Mouse (Mus musculus): Measurements from ENCODE around the gene Nsmce1. TPM values are rescaled to one million over a fixed set of nuclear protein-coding genes. Genes with fewer than 3 reads are reported as not detected.

The Nsmce1 gene
- 1 to 10 TPM; 9.3 TPM for total RNA-seq (2021)
- long read RNA-seq, experiment 1, transcript Nsmce1-201 (8 exons, 1,120 nt), result major isoform, 13 of 27 reads
- long read RNA-seq, experiment 1, partial matches to known transcripts, result 8 of 27 reads
- long read RNA-seq, experiment 1, other reads (novel, unspliced or antisense), result 6 of 27 reads
- long read RNA-seq, experiment 2, transcript Nsmce1-201 (8 exons, 1,120 nt), result major isoform, 18 of 29 reads
- long read RNA-seq, experiment 2, partial matches to known transcripts, result 4 of 29 reads
- long read RNA-seq, experiment 2, other reads (novel, unspliced or antisense), result 7 of 29 reads

DNA sequence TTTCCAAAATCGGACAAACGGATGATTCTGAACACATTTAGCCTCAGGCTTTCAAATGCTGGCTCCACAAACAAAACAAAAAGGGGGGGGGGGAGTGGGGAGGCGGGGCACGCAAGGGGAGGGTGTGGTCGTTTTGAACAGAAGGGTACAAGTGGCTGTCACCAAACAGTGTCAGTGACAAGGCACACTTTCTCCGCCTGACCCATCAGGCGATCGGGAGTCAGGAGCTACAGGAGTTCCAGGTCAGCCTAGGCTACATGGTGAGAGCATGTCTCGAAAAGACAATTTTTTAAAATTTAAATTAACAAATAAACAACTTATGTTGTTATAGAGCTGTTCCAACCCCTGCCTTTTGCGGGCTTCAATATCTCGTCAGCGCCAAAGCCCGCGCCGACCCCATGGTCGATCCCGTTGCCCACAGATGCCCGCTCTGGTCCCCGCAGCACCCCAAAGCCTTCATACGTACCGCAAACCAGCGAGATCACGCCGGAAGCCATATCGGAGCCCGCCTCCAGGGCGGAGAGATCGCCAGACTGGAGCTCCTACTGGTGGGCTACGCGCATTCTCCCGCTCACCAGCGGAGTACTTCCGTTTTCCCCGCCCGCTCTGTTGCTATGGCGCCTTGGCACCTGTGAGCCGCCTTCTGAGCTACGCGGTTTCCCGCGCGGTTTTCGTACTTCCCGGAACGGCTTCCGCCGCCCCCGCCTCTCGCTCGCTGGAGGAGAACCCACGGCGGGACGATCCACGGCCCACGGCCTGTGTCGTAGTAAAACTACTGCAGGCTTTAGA is at the start of gene Nsmce1:
TSS of gene Nsmce1 (minus strand) at position 650 of the 789 bp plus-strand sequence.
- peak; percentile 95 for DNase-seq

DNA sequence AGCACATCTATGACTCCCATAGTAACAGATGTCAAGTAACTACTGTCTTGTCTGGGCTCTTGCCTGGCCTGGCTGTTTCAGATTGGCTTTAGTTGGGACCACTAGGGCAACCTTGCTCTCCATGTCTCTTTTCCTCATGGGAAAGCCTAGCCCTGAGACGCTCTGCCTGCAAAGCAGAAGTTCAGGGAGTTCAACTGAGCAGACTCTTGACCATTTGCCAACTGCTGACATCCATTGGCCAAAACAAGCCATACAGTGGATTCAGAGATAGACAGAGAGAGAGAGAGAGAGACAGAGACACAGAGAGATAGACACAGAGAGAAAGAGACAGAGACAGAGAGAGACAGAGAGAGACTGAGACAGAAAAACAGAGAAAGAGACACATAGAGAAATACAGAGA is 49.6 kb upstream of the Nsmce1 start:
- no peak for DNase-seq

DNA sequence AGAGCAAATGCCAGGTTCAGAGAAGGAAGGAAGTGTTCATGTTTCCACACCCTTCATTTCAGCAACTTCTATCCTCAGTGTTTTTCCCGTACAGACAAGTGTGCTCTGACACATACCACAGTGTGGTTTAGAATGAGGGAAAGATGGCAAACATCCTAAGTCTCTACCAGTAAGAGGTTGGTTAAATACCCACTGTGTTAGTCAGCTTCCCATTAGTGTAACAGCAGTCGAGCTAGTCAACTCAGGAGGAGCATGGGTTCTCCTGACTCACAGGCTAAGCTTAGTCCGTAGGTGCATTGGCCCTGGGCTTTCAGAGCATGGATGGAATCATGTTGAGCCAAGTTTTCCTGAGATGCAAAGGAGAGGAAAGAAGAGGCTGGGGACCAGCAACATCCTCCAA is 48.0 kb upstream of the Nsmce1 start:
- DNase-seq, result no peak

GRCm38 (mm10) chr7:125527901-125528580 is 36.6 kb upstream of the Nsmce1 start:
- DNase-seq, result no peak

GRCm38 (mm10) chr7:125527186-125527585 is 35.8 kb upstream of the Nsmce1 start:
- no peak for DNase-seq

- peak; percentile 9 for DNase-seq
Measured at GRCm38 (mm10) chr7:125523051-125523450, 31.7 kb upstream of the Nsmce1 start.

GRCm38 (mm10) chr7:125519715-125520114 is 28.3 kb upstream of the Nsmce1 start:
- no peak for DNase-seq

GRCm38 (mm10) chr7:125517470-125517869 is 26.1 kb upstream of the Nsmce1 start:
- no peak for DNase-seq

DNA sequence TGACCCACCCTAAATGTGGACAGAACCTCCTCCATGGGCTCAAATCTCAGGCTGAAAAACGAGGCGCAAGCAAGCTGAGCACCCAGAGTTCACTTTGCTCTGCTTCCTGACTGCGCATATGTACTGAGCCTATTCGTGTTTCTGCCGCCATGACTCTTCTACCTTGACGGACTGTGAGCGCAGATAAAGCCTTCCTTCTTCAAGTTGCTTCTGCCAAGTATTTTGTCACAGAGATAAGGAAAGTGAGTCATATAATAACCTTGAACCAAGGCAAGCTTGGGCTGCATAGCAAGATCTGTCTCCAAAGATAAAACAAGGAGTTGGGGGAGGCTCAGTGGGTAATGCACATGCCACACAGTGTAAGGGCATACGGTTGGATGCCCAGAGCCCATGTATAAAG is 25.3 kb upstream of the Nsmce1 start:
- no peak for DNase-seq

GRCm38 (mm10) chr7:125515081-125515853 is 23.9 kb upstream of the Nsmce1 start:
- peak; percentile 5 for DNase-seq

DNA sequence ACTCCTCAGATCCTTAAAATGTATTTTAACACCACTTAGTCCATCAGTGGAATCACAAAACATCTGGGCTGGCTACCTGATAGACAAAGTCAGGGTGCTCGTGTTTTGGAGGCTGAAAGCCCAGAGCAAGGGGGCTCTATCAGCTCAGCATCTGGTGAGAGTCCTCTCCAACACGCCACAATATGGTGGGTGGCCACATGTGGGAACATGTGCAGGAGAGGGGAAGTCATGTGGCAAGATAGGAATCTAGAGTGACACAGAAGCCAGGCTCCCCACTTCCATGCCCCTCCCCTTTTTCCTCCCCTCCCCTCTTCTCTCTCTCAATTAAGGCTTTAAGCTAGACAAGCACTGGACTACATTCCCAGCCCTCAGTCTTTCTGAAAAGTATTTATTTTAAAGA is 20.5 kb upstream of the Nsmce1 start:
- no peak for DNase-seq

- no peak for DNase-seq
Measured at GRCm38 (mm10) chr7:125511432-125511831, 20.0 kb upstream of the Nsmce1 start.

- DNase-seq, result no peak
Measured at GRCm38 (mm10) chr7:125507279-125507678, 15.9 kb upstream of the Nsmce1 start.

DNA sequence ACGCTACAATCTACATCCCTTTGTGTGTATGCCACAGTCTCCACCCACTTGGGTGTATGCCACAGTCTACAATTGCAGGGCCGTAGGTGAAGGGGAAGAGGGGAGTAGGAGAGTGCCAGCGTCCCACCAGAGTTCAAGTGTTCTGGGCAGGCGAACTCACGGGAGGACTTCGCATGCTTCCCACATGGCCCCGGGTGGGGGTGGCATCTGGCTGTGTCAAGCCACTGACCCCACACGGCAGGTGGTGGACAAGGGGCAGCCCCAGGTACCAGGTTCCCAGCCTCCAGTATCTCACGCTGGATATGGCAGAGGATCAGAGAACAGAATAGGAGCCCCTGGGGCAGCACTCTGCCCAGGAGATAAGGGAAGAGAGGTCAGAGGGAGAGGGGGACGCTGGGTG is 14.2 kb upstream of the Nsmce1 start:
- no peak for DNase-seq

GRCm38 (mm10) chr7:125504618-125505017 is 13.2 kb upstream of the Nsmce1 start:
- DNase-seq, result no peak

- no peak for DNase-seq
Measured at GRCm38 (mm10) chr7:125503374-125504092, 12.1 kb upstream of the Nsmce1 start.

DNA sequence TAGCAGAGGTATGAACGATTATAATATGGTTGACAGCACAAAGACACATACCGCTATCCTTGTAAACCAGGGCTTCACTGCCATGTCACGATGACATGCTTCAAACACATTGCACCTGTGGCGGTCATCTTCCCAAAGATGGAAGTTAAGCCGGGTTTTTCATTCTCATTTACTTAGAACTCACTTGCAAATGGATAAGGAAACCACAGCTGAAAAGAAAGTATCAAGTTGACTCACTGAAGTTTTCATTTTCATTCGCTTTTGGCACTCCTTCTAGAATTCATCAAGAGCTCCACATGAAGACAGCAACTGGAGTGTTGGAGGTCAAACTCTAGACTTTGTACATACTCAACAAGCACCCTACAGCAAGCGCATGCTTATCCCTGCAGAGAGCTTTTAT is 9.5 kb upstream of the Nsmce1 start:
- DNase-seq, result no peak

GRCm38 (mm10) chr7:125499927-125500868 is 8.8 kb upstream of the Nsmce1 start:
- DNase-seq, result peak; percentile 40

- DNase-seq, result no peak
Measured at GRCm38 (mm10) chr7:125495864-125496440, 4.6 kb upstream of the Nsmce1 start.

- no peak for DNase-seq
Measured at GRCm38 (mm10) chr7:125492551-125492950, 1.2 kb upstream of the Nsmce1 start.
